Mouse (Mus musculus): ENCODE measurements around the gene Smarcd3. TPM values are rescaled to one million over a fixed set of nuclear protein-coding genes. Genes with fewer than 3 reads are reported as not detected.

The Smarcd3 gene
- polyA plus RNA-seq (2012; rRNA removed): 239 and 247 TPM in 2 replicates

GRCm38 (mm10) chr5:24623986-24624821 is at the start of gene Smarcd3:
Smarcd3 (minus strand) TSS chr5:24624411.
- DNase-seq (ENCODE audit: low read depth): no peak

DNA sequence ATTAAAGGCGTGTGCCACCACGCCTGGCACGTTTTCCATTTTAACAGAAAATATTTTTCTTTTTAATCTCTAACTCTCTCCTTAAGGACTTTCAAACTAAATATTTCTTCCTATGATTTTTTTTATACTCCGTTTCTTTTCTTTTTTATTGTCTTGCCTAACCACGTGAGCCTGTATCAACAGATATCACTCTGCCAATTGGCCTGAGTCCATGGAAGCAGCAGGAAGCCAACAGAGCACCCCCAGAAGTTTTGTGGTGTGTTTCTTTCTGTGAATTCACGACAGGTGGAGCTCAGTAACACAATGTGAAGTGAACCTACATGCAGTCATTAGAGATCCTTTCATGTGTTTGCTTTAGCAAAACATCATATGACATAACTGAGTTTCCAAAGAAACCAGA is 37.2 kb upstream of the Smarcd3 start:
- no peak for DNase-seq (ENCODE audit: low read depth)

GRCm38 (mm10) chr5:24659708-24660423 is 35.7 kb upstream of the Smarcd3 start:
- no peak for DNase-seq (ENCODE audit: low read depth)

GRCm38 (mm10) chr5:24657113-24657512 is 32.9 kb upstream of the Smarcd3 start:
- no peak for DNase-seq (ENCODE audit: low read depth)

DNA sequence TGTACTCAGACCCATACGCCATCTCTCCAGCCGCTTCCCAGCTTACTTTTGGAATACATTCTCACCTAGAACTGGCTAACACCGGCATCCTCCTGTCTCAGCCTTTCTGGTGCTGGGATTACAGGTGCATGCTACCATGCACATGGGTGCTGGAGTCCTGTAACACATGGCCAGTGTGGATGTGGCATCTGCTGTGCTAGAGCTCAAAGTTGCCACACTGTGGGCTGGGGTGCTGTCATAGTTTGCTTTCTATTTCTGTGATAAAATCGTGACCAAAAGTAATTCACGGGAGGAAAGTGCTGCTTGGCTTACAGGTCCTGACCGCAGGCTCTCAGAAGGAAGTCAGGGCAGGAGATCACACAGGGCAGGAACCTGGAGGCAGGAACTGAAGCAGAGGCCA is 30.3 kb upstream of the Smarcd3 start:
- DNase-seq (ENCODE audit: low read depth): no peak

- DNase-seq (ENCODE audit: low read depth): no peak
These were observed 28.6 kb upstream of the Smarcd3 start for GRCm38 (mm10) chr5:24652780-24653179.

DNA sequence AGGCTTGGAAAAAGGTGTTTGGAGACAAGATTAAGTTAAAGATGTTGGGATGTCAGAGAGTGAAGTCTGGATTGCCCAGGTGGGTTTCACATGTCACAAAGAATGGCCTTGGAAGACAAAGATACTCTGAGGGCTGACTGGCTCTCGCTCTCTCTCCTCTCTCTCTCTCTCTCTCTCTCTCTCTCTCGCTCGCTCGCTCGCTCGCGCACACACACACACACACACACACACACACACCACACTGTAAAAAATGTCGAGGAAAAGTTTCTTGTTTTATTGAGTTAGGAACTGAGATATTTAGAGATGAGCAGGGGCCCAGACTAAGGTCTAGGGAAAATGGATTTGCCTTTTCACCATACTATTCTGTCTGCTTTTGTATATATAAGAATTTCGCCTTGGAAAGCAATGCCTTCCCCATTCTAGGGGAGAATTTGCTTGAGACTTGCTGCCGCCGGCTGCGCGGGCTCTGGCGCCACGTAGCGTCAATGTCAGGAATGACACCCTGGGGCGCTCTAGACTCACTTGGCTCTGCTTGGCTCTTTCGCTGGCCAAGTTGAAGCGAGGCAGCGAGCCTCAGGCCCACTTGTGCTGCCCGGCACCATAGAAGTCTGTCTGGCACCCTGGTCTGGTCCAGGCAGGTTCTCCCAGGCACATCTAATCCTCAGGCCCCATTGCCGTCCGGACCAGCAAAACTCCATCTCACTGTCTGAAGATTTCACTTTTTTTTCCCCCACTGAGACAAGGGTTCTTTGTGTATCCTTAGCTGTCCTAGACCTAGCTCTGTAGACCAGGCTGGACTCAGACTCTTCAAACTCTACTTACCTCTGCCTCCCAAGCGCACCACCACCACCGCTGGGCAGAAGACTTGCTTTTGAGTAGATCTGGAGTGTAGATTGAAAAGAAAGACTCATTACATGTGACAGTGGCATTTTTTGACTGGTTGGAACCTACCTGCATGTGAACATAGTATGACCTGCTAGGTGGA is 27.8 kb upstream of the Smarcd3 start:
- no peak for DNase-seq (ENCODE audit: low read depth)

- no peak for DNase-seq (ENCODE audit: low read depth)
These were observed 27.1 kb upstream of the Smarcd3 start for GRCm38 (mm10) chr5:24651356-24651755.

DNA sequence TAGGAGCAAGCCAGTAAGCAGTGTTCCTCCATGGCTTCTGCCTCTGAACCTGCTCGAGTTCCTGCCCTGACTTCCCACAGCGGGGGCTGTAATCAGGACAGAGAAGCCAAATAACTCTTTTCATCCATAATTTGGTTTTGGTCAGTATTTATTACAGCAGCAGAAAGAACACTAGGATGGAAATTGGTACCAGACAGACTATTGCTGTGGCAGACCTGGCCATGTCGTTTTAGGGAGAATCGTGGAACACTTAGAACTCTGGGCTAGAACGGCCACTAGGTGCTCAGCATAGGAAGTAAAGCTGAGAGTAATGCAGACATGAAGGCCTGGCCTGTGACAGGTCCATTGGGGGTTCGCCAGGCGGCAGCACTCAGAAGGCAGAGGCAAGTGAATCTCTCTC is 25.5 kb upstream of the Smarcd3 start:
- no peak for DNase-seq (ENCODE audit: low read depth)

GRCm38 (mm10) chr5:24649231-24649630 is 25.0 kb upstream of the Smarcd3 start:
- no peak for DNase-seq (ENCODE audit: low read depth)

- DNase-seq (ENCODE audit: low read depth): peak; percentile 45
These were observed 21.2 kb upstream of the Smarcd3 start for GRCm38 (mm10) chr5:24645454-24645853.

GRCm38 (mm10) chr5:24639081-24639480 is 14.9 kb upstream of the Smarcd3 start:
- no peak for DNase-seq (ENCODE audit: low read depth)

DNA sequence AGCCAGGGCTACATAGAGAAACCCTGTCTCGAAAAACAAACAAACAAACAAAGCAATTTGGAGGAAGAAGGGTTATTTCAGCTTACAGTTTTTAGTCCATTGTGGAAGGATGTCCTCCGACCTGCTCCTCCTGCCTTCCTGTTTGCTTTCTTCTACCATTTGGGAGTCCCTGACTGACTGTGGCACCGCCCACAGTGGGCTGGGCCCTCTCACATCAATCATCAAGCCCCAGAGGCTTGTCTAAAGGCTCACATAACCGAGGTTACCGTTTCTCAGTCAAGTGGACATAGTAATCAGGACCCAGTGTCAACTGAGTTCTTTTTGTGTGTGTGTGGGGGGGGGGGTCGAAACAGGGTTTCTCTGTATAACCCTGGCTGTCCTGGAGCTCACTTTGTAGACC is 13.9 kb upstream of the Smarcd3 start:
- DNase-seq (ENCODE audit: low read depth): no peak

- DNase-seq (ENCODE audit: low read depth): no peak
These were observed 12.8 kb upstream of the Smarcd3 start for GRCm38 (mm10) chr5:24636987-24637386.

GRCm38 (mm10) chr5:24635526-24636141 is 11.4 kb upstream of the Smarcd3 start:
- DNase-seq (ENCODE audit: low read depth): no peak

- DNase-seq (ENCODE audit: low read depth): no peak
These were observed 10.9 kb upstream of the Smarcd3 start for GRCm38 (mm10) chr5:24635093-24635492.

GRCm38 (mm10) chr5:24629712-24630111 is 5.5 kb upstream of the Smarcd3 start:
- DNase-seq (ENCODE audit: low read depth): no peak

GRCm38 (mm10) chr5:24624822-24625120 is 560 bp upstream of the Smarcd3 start:
- DNase-seq (ENCODE audit: low read depth): no peak

- DNase-seq (ENCODE audit: low read depth): no peak
These were observed 898 bp downstream of the Smarcd3 start for GRCm38 (mm10) chr5:24623041-24623985.

GRCm38 (mm10) chr5:24622386-24623040 is 1.7 kb downstream of the Smarcd3 start:
- no peak for DNase-seq (ENCODE audit: low read depth)
